Mouse (Mus musculus): ENCODE measurements around the gene Cacna1e.

GRCm38 (mm10) chr1:154515350-154515749 is 369.0 kb downstream of the Cacna1e start:
- TF ChIP-seq CTCF (IDR thresholded peaks at IDR 0.05; ENCODE audit: borderline replicate concordance, insufficient read depth, low read depth, low read length) (no peak), POLR2A (IDR thresholded peaks at IDR 0.05; ENCODE audit: borderline replicate concordance, insufficient read depth, low read length) (no peak)
